Mouse (Mus musculus): ENCODE measurements at regions not wholly inside any gene's neighbourhood (a gene's known extent, or its start where the extent isn't known, plus 50 kb on each side); places are given as distances from the start of the nearest gene placed in this dataset.

DNA sequence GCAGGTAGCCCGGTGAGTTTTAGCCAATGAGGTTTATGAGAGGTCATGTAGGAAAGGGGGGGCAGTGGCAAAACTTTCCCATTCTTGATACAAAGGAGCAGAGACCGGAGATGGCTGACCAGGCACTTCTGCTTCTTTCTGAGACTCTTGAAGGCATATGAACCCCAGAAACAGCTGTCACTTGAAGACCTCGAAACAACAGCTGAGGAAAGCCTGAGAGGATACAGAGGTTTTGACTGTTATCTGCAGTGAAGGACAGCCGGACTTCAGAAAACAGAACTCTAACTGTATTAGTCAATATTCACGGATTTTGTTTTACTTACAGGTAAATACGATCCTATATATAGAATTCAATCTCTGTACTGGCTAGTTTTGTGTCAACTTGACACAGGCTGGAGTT lies 50.0 kb upstream of the Tiparp start:
- DNase-seq (ENCODE audit: extremely low spot score in 1 of 2, low spot score in 1 of 2), result no peak

- no peak for DNase-seq (ENCODE audit: extremely low spot score in 1 of 2, low spot score in 1 of 2)
Observed at GRCm38 (mm10) chr3:65477111-65477510, 51.1 kb upstream of the Tiparp start.

GRCm38 (mm10) chr3:65476091-65476953 lies 51.9 kb upstream of the Tiparp start:
- no peak for DNase-seq (ENCODE audit: extremely low spot score in 1 of 2, low spot score in 1 of 2)

GRCm38 (mm10) chr3:65474585-65474984 lies 53.6 kb upstream of the Tiparp start:
- DNase-seq (ENCODE audit: extremely low spot score in 1 of 2, low spot score in 1 of 2), result no peak

- DNase-seq (ENCODE audit: extremely low spot score in 1 of 2, low spot score in 1 of 2), result no peak
Observed at GRCm38 (mm10) chr3:65471796-65472195, 56.4 kb upstream of the Tiparp start.

DNA sequence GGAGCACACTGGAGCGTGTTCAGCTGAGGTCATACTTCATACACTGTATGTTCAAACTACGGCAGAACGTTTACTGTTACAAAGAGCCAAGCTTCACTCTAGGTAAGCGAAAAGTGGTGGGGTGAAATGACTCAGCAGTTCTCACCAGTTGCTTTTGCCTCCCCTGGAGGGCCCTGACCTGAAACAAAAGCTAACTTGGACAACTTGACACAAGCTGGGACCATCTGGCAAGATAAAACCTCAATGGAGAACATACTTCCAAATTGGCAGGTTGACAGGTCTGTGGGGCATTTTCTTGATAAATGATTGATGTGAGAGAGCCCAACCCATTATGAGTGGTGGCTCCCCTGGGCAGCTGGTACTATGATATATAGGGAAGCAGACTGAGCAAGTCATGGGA lies 59.0 kb upstream of the Tiparp start:
- no peak for DNase-seq (ENCODE audit: extremely low spot score in 1 of 2, low spot score in 1 of 2)

- DNase-seq (ENCODE audit: extremely low spot score in 1 of 2, low spot score in 1 of 2), result no peak
Observed at GRCm38 (mm10) chr3:65464769-65465168, 63.4 kb upstream of the Tiparp start.

DNA sequence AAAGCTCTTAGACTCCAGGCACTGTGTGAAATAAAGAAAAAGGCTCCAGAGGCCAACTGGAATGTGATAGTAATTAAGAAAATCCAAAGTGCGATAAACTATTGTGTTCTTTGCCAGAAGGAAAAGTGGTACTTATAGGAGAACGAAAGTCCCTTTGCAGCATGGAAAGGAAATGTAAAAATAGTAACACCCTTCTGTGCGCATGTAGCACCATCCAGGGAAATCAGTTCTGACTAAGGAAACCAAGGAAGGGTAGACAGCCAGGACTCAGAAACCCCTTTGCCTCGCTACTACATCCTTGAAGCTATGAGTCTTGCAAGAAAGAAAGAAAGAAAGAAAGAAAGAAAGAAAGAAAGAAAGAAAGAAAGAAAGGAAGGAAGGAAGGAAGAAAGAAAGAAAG lies 67.3 kb upstream of the Tiparp start:
- DNase-seq (ENCODE audit: extremely low spot score in 1 of 2, low spot score in 1 of 2), result peak in 1 of 2 experiments; percentile 19

DNA sequence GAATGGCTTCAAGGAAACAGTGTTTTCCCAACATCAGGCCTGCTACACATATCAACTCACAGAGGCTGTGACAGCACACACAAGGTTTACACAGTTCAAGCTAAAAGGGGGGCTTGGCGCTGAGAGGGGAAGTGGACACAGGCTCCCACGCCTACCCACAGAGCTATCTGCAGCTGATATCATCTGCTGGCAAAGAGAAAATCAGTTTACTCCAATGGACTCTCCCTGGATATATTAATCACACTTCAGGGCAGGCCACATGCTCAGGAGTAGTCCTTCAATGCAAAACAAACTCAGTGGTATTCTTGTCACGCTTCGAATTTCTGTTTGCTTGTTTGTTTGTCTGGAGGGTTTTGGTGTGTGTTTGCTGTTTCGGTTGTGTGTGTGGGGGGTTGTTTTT lies 67.3 kb upstream of the Ssr3 start:
- no peak for DNase-seq (ENCODE audit: extremely low spot score in 1 of 2, low spot score in 1 of 2)

GRCm38 (mm10) chr3:65457931-65458330 lies 65.5 kb upstream of the Ssr3 start:
- peak in 1 of 2 experiments; percentile 39 for DNase-seq (ENCODE audit: extremely low spot score in 1 of 2, low spot score in 1 of 2)

DNA sequence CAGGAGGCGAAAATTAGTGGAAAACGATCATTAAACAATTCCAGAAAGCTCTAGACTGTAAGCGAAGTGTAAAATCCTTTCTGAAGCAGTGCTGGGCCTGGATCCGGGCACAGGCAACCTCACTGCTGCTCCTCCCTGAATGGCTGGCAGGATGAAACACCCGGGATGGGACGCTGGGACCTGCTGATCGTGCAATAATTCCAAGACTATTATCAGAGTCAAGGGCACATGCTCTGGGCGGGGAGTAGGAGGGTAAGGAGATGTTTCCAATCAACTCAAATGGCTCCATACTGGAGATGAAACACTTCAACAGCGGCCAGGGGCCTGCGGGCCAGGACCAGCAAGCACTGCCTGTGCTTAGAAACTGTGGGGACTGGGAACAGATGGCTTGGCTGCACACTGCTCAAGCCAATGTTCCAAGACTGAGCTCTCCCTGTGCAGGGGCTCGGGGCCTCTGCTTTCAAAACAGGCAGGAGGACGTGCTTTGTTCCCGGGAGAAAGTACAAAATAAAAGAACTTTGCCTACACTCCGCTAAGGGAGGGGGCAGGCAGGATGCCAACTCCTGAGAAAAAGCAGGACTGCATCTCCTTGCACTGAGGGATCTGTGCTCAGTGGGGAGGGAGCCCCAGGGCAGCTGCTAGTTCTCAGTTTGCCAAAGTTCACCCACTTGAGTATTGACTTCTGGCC lies 63.3 kb upstream of the Ssr3 start:
- DNase-seq (ENCODE audit: extremely low spot score in 1 of 2, low spot score in 1 of 2), result peak; percentile 35 to 58

GRCm38 (mm10) chr3:65454301-65454700 lies 61.9 kb upstream of the Ssr3 start:
- no peak for DNase-seq (ENCODE audit: extremely low spot score in 1 of 2, low spot score in 1 of 2)

- no peak for DNase-seq (ENCODE audit: extremely low spot score in 1 of 2, low spot score in 1 of 2)
Observed at GRCm38 (mm10) chr3:65449176-65449575, 56.8 kb upstream of the Ssr3 start.

DNA sequence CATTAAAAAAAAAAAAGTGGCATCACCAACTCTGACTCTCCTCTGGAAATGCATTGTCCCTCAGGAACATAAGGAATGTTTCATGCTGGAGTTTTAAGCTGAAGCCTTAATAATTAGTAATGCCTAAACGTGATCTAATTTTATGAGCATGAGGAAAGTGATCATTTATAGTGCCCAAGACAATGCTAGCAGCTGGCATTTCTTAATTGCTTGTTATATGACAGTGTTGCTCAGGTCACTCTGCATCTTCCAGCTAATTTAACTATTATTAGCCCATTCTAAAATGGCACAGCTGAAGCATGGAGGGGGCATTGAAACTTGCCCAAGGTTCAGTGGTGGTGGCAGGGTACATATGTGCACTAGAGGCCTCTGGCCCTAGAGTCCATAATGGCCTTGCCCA lies 51.3 kb upstream of the Ssr3 start:
- DNase-seq (ENCODE audit: extremely low spot score in 1 of 2, low spot score in 1 of 2), result no peak

GRCm38 (mm10) chr3:65442946-65443345 lies 50.5 kb upstream of the Ssr3 start:
- no peak for DNase-seq (ENCODE audit: extremely low spot score in 1 of 2, low spot score in 1 of 2)

- DNase-seq (ENCODE audit: extremely low spot score in 1 of 2, low spot score in 1 of 2), result peak in 1 of 2 experiments; percentile 26
Observed at GRCm38 (mm10) chr3:65442269-65442668, 49.8 kb upstream of the Ssr3 start.
